Mouse (Mus musculus) ES-CJ7 (cell line): ENCODE measurements around the gene BC053393.
"Not testable (repeated sequence)": the region's sequence is repeated elsewhere in the genome, so short reads cannot be mapped to it uniquely, and the experiment has no call there.

Experiments
- DNase-seq: peaks from one replicate; pipeline ENCODE4 v3.0.0; 2011; ENCODE audit warnings: low read depth, low spot score

BC053393 gene

DNA sequence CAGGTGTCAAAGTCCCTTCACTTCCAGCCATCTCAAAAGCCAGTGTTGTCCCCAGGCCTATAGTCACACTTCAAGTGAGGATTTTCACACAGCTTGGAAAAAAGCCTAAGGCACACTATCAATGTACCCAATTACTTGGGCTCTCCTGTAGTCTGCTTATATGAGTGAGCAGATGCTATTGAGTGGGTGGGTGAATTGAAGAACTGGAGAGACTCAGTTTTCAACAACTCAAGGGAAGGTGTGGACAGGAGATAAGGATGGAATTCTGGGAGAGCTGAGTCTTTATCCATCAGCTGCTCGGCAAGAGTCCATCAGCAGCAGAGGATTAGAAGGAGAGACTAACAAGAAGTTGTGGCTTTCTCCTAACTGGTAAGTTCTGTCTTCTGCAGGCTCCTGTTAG lies at the start of gene BC053393:
Gene BC053393 (plus strand): TSS at position 210 of the 400 bp plus-strand sequence.
- DNase-seq, result no peak

DNA sequence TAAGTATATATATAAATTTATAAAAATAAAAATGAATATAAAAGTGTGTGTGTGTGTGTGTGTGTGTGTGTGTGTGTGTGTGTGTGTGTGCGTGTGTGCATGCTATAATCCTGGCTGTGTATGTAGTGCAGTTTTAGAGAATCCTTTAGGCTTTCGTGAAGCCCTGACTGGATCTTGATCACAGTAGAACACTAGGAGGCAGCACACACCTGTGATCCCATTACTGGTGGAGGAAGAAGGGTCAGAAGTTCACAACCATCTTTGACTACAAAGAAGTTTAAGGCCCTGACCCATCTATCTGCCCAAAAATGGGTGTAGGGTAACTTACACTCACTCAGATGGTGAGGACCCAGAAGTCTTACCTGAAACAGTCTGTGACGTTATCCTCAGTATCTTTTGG lies 48.6 kb upstream of the BC053393 start:
- peak; percentile 72 for DNase-seq

DNA sequence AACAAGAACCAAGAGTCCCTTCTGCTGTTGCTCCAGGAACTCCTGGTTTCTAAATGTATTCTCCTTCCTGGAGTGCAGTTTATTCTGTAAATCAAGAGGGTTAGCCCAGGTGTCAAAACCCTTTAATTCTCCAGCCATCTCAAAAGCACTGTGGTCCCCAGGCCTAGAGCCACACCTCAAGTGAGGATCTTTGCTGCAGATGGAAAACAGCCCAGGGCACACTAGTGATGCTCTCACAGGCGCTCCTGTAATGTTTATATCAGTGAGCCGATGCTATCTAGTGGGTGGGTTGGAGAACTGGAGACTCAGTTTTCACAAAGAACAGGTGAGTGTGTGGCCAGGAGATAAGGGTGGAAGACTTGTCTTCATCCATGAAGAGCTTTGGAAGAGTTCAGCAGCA lies 47.4 kb upstream of the BC053393 start, which contains the start of gene Gm12169:
Gene Gm12169 (plus strand): TSS at position 301 of the 400 bp plus-strand sequence.
- DNase-seq, result no peak

DNA sequence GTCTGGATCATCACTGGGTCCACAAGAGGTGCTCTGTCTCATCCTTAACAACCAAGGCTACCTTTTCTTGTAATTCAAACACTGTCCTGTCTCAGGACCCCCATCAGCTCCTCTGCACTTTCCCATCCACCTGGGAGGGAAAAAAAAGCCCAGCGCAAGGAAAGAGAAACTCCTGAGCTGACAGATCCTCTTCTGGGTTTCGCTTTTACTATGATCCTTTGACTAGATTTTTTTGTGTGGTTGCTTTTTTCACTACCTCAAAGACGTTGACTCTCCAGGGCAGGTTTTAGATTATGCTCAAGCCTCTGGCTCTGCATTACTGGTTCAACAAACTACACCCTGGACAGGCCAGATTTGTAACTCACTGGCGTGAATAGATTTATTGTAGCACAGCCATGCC lies 41.2 kb upstream of the BC053393 start:
- DNase-seq, result no peak

DNA sequence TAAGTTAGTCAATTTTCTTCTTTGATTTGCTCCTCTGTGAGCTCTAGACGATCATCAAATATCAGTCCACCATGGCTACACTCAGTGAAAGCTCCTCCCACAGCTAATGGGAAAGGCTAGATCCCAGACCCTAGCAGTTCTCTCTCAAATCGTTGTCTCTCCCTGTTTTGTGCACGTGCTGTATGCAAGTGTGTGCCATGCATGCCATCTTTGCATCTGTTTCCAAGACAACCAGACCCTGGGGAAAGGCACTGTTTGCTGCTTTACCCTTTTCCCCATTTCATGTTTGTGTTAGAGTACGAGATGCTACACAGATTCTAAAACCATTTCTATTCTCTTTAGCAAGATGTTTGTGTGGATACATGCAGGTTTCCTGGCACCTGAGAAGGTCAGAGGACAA lies 34.4 kb upstream of the BC053393 start:
- DNase-seq, result peak; percentile 20

DNA sequence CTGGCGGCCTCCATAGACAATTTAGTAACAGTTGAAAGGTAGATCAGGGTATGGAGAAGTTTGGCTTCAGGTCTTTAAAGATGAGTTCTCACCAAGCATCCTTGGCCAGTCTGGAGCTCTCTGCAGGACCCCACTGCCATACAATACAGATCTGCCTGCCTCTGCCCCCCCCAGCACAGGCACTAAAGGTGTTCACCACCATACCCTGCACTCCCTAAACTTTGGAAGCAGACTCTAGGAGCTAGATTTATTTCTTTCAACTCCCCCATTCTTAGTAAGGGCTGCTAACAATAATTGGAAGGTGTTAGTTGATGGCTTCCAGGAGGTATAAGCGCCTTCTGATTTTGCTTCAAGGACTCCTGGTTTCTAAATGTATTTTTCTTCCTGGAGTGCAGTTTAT lies 27.8 kb upstream of the BC053393 start:
- no peak for DNase-seq

DNA sequence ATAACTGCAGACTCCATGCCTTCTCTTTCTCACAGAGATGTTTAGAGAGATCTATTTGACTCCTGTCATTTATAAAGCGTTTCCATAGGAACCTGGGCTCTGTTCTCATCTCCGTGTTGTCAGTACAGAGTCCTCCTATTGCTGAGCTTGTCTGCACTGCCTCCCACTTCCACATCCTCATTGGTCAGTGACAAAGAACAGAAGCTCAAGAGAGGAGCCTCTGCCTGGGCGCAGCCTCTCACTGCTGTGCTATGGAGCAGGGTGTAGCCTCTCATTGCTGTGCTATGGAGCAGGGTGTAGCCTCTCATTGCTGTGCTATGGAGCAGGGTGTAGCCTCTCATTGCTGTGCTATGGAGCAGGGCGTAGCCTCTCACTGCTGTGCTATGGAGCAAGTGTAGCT lies 21.6 kb upstream of the BC053393 start:
- DNase-seq, result peak; percentile 43

DNA sequence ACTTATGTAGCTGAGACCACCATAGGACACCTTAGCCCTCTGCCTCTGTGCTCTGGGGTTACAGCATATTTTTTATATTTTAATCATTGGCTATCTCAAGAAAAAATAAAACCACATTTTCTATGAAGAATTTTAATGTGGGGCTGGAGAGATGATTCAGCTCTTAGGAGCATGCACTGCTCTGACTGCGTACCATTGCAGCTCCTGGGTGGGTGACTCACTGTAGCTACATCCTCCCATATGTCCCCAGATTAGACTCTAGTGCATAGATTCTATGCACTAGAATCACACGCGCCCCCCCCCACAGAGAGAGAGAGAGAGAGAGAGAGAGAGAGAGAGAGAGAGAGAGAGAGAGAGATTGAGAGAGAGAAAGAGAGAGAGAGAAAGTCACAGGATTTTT lies 18.6 kb upstream of the BC053393 start:
- DNase-seq, result no peak

DNA sequence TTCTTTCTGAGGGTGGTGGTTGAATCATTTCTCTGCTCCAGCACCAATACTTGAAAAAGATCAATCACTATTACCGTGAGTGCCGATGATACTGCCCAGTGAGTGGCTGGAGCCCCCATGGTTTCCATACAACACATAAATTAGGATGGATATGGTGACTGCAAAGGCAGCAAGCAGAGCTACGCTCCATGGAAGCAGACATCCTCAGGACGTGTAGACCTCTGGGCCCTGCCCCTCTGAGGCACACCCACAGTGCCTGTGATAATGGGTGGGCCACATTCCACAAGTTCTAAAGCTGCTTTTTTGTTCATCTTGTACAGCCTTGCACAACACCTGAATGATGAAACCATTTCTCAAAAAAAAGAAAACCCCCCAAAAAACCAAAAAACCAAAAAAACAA lies 10.2 kb upstream of the BC053393 start:
- peak; percentile 25 for DNase-seq

DNA sequence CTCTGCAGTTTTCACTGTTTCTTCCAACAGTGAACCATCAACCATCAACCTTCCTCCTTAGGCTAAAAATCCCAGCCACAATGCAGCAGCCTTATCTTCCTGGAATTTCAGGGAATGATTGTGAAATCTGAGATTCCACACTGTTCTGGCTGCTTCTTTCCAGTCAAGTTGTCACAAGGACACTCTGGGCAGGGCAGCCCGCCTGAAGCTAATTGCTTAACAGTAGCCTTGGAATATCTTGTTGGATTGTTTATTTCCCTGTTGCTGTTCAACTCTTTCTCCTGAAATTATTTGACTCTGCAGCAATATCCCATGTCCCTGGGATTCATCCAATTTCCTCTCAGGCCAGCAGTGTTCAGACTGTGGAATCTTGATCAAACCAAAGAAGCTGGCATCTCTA lies 6.7 kb upstream of the BC053393 start:
- DNase-seq, result no peak

DNA sequence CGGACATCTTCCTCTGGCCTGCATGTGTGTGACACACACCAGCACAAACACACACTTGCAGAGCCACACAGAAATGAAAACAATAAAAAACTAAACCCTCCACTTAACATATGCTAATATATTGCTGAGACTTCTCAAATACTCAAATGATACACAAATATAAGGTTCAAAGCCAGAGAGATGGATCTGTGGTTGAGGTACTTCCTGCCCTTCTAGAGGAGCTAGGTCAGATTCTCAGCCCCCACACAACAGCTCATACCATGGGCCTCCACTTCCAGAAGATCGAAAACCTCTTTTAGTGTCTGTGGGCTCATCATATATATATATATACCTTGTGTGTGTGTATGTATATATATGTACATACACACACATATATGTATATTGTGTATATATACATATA lies 5.4 kb upstream of the BC053393 start:
- no peak for DNase-seq

DNA sequence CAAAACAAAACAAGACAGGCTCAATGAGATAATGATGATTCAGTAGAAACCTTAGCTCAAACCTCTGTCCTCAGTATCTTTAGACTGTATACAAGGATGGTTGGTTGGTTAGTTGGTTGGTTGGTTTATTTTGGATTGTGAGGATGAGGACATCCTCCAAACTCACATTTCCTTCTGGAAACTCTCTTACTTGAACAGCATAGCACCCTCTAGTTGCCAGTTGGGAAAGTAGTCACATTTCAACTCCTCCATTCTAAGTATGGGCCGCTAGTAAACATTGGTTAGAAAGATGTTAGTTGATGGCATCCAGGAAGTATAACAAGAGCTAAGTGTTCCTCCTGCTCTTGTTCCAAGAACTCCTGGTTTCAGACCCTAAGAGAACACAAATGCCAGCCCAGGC lies 2.2 kb upstream of the BC053393 start:
- peak; percentile 28 for DNase-seq

DNA sequence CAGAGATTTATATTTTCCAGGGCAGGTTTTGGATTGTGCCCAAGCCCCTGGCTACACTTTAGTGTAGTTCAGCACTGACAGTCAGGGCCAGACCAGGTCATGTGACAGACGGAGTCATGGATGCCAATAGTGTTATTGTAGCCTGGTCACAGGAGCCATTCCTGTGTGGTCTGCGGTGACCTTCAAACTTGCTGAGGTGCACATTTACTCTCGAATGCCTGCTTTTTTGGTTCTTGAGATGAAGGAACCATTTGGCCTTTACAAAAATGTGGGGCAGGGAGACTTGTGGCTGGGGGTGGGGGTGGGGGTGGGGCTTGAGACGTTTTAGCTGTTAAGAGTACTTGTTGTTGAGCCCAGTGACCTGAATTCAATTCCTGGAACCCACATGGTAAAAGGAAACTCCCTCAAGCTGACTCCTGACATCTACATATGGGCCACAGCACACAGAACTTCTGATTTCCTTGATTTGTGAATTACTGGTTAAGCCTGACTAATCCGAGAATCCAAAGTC lies 7.5 kb downstream of the BC053393 start:
- DNase-seq, result no peak

DNA sequence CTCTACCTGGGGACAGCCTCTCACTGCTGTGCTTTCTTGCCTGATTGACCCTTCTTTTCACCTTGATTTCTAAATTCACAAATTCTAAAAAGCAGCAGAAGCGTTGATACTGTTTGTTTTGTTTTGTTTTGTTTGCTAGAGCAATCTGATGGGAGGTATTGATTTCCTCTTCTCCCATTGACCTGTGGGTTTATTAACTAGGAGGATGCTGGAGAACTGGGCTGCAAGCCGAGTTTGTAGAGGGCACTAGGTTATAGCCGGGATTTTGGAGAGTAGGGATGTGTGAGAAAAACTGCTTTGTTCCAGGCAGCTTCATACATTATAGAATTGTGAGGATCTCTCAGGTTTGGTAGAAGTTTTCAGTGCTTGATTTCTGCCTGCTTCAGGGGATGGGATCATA lies 9.1 kb downstream of the BC053393 start:
- DNase-seq, result no peak

DNA sequence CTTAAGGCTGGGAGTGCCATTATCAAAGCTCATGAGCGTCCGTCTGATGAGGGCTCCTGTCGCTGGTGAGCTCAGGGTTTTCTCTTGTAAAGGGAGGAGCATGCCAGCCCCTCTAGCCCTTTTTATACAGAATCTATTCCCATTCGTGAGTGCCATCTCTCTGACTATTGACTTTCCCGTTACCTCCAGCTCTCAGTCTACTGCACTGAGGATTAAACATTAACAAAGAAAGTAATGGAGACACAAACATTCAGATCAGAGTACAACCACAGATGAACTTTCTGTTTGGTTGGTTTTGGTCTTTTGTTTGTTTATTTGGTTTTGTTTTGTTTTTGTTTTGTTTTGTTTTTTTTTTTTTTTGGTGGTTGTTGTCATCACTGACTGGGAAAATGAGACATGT lies 11.4 kb downstream of the BC053393 start:
- no peak for DNase-seq

DNA sequence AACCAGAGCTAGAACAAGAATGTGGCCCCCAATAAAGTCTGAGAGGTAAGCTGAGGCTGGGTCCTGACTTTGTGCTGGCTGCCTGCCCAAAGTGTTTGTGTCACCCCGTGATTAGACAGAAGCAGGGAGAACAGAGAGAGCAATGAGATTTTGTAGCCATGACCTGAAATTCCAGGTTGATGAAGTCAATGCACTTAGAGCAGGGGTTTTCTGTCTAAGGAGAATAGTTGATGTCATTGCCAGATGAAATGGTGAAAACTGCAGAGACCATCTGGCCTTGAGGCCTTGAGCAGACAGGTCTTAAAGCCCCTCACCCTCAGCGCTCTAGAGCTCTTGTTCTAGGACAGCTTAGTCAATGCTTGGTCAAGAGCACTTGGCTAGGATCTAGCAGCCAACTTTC lies 21.1 kb downstream of the BC053393 start:
- DNase-seq, result no peak

DNA sequence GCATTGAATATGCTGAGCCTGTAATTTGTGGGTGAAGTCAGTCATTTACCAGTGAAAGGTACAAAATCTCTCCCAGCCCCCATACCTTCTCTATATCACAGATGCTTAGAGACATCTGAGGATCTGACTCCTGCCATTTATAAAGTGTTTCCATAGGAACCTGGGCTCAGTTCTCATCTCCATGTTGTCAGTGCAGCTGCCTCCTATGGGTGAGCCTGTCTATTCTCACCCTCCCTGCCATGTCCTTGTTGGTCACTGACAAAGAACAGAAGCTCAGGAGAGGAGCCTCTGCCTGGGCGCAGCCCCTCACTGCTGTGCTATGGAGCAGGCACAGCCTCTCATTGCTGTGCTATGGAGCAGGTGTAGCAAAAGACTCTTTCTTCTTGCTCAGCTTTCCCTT lies 48.6 kb downstream of the BC053393 start:
- no peak for DNase-seq

DNA sequence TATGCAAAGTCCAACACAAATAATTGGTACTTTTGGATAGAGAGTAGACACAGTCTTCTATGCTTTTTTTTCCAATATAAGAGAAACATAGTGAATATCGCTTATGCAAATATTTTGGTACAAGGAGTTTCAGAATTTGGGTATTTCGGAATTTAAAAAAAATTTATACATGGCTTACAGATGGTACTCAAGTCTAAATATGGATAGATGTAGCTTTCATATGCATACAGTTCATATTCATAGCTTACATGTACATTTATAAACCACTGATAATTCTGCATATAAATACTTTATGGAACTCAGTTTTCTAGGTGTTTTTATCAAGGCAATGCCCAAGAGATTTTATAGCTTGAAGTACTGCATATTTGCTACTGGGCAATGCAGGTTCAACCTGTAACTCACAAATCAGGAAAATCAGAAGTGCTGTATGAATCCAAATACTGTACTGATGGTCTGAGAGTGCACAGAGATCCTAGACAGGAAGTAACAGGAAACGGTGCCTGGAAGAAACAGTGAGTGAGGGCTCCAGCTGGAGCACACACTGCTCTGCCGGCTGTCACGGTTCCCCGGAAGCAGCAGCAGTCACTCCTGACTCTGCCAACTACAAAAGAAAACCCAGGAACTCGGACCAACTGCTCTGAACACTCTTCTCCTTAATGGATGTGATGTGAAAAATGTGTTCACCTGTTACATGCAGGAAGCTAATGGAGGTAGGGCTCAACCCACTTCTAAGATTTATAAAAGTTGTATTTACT lies 49.3 kb downstream of the BC053393 start:
- no peak for DNase-seq

DNA sequence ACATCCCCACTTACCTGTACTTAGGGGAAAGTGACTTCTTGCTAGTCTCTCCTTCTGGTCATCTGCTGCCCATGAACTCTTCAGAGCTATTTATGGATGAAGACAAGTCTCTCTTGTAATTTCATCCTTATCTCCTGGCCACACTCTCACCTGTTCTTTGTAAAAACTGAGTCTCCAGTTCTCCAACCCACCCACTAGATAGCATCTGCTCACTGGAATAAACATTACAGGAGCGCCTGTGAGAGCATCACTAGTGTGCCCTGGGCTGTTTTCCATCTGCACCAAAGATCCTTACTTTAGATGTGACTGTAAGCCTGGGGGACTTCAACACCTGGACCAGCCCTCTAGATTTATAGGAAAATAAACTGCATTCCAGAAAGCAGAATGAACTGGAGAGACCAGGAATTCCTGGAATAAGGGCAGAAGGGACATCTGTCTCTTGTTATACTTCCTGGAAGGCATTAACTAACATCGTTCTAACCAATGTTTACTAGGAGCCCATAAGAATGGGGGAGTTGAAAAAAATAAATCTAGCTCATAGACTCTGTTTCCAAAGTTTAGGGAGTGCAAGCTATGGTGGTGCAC lies 58.0 kb downstream of the BC053393 start, which contains the start of gene Dppa1:
Gene Dppa1 (minus strand): TSS at position 51 of the 585 bp plus-strand sequence.
- DNase-seq, result no peak

DNA sequence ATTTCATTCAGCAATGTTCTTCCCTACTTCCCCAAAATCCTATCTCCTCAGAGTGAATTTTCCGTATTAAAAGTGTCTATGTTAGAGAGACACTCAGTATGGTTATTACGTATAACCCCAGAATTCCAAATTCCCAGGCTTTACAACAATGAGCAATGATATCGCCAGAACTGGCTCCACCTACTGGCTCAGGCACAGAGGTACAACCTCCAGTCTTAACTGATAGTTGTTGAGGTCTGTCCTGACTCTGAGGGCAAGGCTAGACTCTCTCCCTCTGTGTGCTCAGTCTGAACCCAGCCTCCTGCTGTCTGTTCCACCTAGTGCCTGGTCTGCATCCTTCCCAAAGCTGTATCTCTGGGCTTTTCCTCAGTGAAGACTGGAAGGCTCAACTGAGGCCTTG lies 60.3 kb downstream of the BC053393 start:
- DNase-seq, result peak; percentile 31

DNA sequence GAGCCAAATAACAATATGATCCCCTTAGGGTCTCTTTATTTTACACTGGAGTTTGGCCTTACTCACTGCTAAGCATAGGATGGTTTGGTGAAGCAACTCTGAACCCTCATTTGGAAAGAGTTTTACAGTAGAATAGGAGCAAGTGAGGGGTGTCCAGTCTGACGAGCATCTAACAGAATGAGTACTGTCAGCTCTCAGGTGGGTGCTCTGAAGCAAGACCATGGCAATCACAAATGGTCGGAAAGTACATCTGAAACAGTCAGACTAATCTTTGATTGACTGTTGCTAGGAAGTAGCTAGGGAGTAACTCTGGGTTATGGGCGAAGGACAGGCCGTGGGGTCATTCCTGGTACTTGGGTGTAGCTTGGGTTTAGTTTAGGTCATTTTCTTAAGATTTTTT lies 64.2 kb downstream of the BC053393 start:
- not testable (repeated sequence) for DNase-seq

DNA sequence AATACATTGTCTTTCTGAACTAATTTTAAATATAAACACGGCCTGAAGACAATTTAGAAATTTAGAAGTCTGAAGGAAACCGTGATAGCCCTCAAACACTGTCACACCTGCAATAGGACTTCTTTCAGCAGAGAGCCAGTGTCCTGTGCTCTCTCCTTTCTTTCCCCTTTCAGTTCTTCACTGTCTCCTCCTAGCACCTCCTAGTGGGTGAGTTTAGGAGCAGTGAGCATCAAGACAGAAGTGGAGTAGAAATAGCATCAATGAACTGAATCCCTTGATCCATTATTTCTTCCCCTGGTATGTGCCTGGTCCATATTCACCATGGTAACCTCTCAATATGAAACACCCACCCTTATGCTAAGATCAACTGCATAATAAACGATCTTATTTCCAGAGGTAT lies 65.2 kb downstream of the BC053393 start:
- peak; percentile 8 for DNase-seq
